Mouse (Mus musculus): Measurements from ENCODE around the gene Tet3. TPM values are rescaled to one million over a fixed set of nuclear protein-coding genes. Genes with fewer than 3 reads are reported as not detected.

Tet3 gene
- polyA plus RNA-seq, 1 experiment from 2014 or later: 7.9 TPM

DNA sequence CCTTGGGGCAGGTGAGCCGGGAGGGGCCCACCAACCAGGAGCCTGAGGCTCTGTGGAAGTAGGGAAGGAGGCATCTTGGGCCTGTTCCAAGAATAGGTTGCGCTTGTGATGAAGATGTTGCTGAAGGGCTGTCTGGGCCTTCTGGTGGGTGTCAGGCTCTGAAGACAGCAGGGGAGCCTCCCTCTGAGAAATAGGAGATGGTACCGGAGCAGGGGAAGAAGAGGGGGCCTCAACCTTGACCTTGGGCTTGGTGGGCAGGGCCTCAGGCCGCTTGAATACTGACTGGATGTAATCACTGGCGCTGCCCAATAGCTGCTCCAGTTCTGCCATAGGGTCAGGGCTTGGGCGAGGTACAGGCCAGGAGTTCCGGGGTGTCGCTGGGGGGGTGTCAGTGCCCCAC lies 55.4 kb downstream of the Tet3 start:
- no peak overlapping the region for H3K4me3 ChIP-seq (ENCODE audit: low read depth, low read length)
- no peaks in the 10 kb centered on the region for H3K4me1 ChIP-seq (ENCODE audit: insufficient read depth)
- WGBS (ENCODE audit: insufficient replicate concordance): 93% methylated on average over 8 of the region's 8 CpGs
- no peak overlapping the region for H3K4me2 ChIP-seq (ENCODE audit: low read depth, low read length)
- ATAC-seq (no peak), DNase-seq (no peak)
- peaks cover 47% of the 10 kb centered on the region for H3K36me3 ChIP-seq (replicated peaks; ENCODE audit: insufficient read depth, low read length)
- H3K9ac ChIP-seq (replicated peaks): no peak overlapping the region
- no peak for TF ChIP-seq EP300 (IDR thresholded peaks at IDR 0.05; ENCODE audit: low read depth)
- no peak for TF ChIP-seq CTCF (IDR thresholded peaks at IDR 0.05; ENCODE audit: low read depth)
- H3K9me3 ChIP-seq (ENCODE audit: low read length): no peaks in the 10 kb centered on the region
- H3K27ac ChIP-seq (ENCODE audit: low read depth): no peak overlapping the region
- no peaks in the 10 kb centered on the region for H3K27me3 ChIP-seq (ENCODE audit: insufficient read depth, low read length)

DNA sequence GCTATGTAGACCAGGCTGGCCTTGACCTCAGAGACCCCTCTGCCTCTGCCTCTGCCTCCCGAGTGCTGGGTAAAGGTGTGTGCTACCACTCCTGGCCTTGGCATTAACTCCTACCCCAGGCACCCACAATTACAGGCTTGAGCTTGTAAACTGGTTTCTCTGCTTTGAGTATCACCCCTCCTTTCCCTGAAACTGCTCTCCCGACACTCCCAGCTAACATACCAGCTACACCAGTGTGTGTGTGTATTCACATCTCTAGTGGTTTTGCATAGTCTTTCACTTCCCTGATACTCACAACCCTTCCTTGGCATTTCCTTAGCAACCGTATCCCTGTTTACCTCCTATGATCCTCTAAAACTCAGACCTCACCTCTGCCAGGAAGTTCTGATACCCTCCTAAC lies 59.1 kb downstream of the Tet3 start:
- H3K36me3 ChIP-seq (replicated peaks; ENCODE audit: insufficient read depth, low read length): peaks cover 71% of the 10 kb centered on the region
- no peaks in the 10 kb centered on the region for H3K4me1 ChIP-seq (ENCODE audit: insufficient read depth)
- WGBS (ENCODE audit: insufficient replicate concordance): 71% methylated on average over 3 of the region's 3 CpGs
- ATAC-seq (no peak), DNase-seq (no peak)
- no peaks in the 10 kb centered on the region for H3K27me3 ChIP-seq (ENCODE audit: insufficient read depth, low read length)
- H3K9ac ChIP-seq (replicated peaks): no peak overlapping the region
- H3K4me2 ChIP-seq (ENCODE audit: low read depth, low read length): no peak overlapping the region
- H3K27ac ChIP-seq (ENCODE audit: low read depth): no peak overlapping the region
- H3K4me3 ChIP-seq (ENCODE audit: low read depth, low read length): no peak overlapping the region
- TF ChIP-seq CTCF (IDR thresholded peaks at IDR 0.05; ENCODE audit: low read depth): no peak
- no peak for TF ChIP-seq EP300 (IDR thresholded peaks at IDR 0.05; ENCODE audit: low read depth)
- no peaks in the 10 kb centered on the region for H3K9me3 ChIP-seq (ENCODE audit: low read length)

- Histone ChIP-seq H3K9me3 (ENCODE audit: low read length) (no peaks in the 10 kb centered on the region), H3K27ac (ENCODE audit: low read depth) (no peak overlapping the region), H3K4me3 (ENCODE audit: low read depth, low read length) (no peak overlapping the region), H3K4me2 (ENCODE audit: low read depth, low read length) (no peak overlapping the region), H3K27me3 (ENCODE audit: insufficient read depth, low read length) (no peaks in the 10 kb centered on the region), H3K36me3 (replicated peaks; ENCODE audit: insufficient read depth, low read length) (peaks cover 62% of the 10 kb centered on the region), H3K9ac (replicated peaks) (no peak overlapping the region), H3K4me1 (ENCODE audit: insufficient read depth) (no peaks in the 10 kb centered on the region)
- no peak for TF ChIP-seq EP300 (IDR thresholded peaks at IDR 0.05; ENCODE audit: low read depth)
- ATAC-seq (no peak), DNase-seq (no peak)
- 84% methylated on average over 8 of the region's 8 CpGs for WGBS (ENCODE audit: insufficient replicate concordance)
Observed at GRCm38 (mm10) chr6:83397728-83398127, 61.2 kb downstream of the Tet3 start.

- Histone ChIP-seq H3K9me3 (ENCODE audit: low read length) (no peaks in the 10 kb centered on the region), H3K27me3 (ENCODE audit: insufficient read depth, low read length) (no peaks in the 10 kb centered on the region), H3K9ac (replicated peaks) (no peak overlapping the region), H3K27ac (ENCODE audit: low read depth) (no peak overlapping the region), H3K4me3 (ENCODE audit: low read depth, low read length) (no peak overlapping the region), H3K36me3 (replicated peaks; ENCODE audit: insufficient read depth, low read length) (peaks cover 53% of the 10 kb centered on the region), H3K4me2 (ENCODE audit: low read depth, low read length) (no peak overlapping the region), H3K4me1 (ENCODE audit: insufficient read depth) (no peaks in the 10 kb centered on the region)
- no peak for TF ChIP-seq CTCF (IDR thresholded peaks at IDR 0.05; ENCODE audit: low read depth)
- no peak for ATAC-seq
- WGBS (ENCODE audit: insufficient replicate concordance): 96% methylated on average over 2 of the region's 2 CpGs
- no peak for DNase-seq
Observed at GRCm38 (mm10) chr6:83396711-83397110, 62.2 kb downstream of the Tet3 start.

DNA sequence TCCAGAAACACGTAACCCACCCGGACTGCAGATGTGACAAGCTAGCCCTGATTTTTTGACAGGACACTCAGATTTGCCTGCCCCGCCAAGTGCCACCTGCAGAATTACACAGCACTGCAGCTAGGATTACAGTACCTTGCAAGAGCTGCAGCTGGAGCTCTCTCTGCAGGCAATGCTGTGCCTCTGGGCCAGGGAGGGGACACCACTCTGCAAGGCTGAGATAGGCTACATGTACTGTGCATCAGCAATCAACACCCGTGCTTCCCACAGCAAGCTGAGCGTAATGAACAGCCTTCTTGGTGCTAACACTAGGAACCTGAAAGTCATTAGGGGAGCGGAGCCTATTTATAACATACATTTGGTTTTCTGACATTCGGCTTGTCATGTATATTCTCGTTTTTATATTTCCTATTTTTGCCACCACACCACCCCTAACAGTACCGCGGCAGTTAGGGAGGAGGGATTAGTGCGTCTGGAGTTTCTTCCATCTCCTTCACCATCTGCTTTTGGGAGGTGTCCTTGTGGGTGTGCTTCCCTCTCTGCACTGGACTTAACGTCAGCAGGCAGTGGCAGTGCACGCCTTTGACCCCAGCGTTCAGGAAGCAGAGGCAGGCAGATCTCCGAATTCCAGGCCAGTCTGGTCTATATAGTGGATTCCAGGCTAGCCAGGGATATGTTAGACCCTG lies 63.2 kb downstream of the Tet3 start:
- Histone ChIP-seq H3K9me3 (ENCODE audit: low read length) (no peaks in the 10 kb centered on the region), H3K36me3 (replicated peaks; ENCODE audit: insufficient read depth, low read length) (peaks cover 50% of the 10 kb centered on the region), H3K4me2 (ENCODE audit: low read depth, low read length) (no peak overlapping the region), H3K9ac (replicated peaks) (no peak overlapping the region), H3K27ac (ENCODE audit: low read depth) (no peak overlapping the region), H3K4me3 (ENCODE audit: low read depth, low read length) (no peak overlapping the region), H3K4me1 (ENCODE audit: insufficient read depth) (no peaks in the 10 kb centered on the region), H3K27me3 (ENCODE audit: insufficient read depth, low read length) (no peaks in the 10 kb centered on the region)
- DNase-seq: peak; percentile 48
- peak; percentile 98 for ATAC-seq
- TF ChIP-seq EP300 (IDR thresholded peaks at IDR 0.05; ENCODE audit: low read depth) (peak; percentile 87), CTCF (IDR thresholded peaks at IDR 0.05; ENCODE audit: low read depth) (peak; percentile 42)
- 66% methylated on average over 15 of the region's 15 CpGs for WGBS (ENCODE audit: insufficient replicate concordance)

- no peak overlapping the region for H3K4me2 ChIP-seq (ENCODE audit: low read depth, low read length)
- 84% methylated on average over 4 of the region's 4 CpGs for WGBS (ENCODE audit: insufficient replicate concordance)
- no peak for TF ChIP-seq CTCF (IDR thresholded peaks at IDR 0.05; ENCODE audit: low read depth)
- no peak for TF ChIP-seq EP300 (IDR thresholded peaks at IDR 0.05; ENCODE audit: low read depth)
- H3K36me3 ChIP-seq (replicated peaks; ENCODE audit: insufficient read depth, low read length): peaks cover 46% of the 10 kb centered on the region
- H3K9ac ChIP-seq (replicated peaks): no peak overlapping the region
- H3K4me3 ChIP-seq (ENCODE audit: low read depth, low read length): no peak overlapping the region
- no peaks in the 10 kb centered on the region for H3K27me3 ChIP-seq (ENCODE audit: insufficient read depth, low read length)
- no peak overlapping the region; the same call in 1 of the 2 replicates for H3K27ac ChIP-seq (ENCODE audit: low read depth)
- no peak for DNase-seq
- H3K9me3 ChIP-seq (ENCODE audit: low read length): no peaks in the 10 kb centered on the region
- no peaks in the 10 kb centered on the region for H3K4me1 ChIP-seq (ENCODE audit: insufficient read depth)
- ATAC-seq: no peak
Observed at GRCm38 (mm10) chr6:83394122-83394521, 64.8 kb downstream of the Tet3 start.

Data from liver, postnatal 0 days (tissue).